Mouse (Mus musculus): Measurements from ENCODE around the gene Atg4c.

DNA sequence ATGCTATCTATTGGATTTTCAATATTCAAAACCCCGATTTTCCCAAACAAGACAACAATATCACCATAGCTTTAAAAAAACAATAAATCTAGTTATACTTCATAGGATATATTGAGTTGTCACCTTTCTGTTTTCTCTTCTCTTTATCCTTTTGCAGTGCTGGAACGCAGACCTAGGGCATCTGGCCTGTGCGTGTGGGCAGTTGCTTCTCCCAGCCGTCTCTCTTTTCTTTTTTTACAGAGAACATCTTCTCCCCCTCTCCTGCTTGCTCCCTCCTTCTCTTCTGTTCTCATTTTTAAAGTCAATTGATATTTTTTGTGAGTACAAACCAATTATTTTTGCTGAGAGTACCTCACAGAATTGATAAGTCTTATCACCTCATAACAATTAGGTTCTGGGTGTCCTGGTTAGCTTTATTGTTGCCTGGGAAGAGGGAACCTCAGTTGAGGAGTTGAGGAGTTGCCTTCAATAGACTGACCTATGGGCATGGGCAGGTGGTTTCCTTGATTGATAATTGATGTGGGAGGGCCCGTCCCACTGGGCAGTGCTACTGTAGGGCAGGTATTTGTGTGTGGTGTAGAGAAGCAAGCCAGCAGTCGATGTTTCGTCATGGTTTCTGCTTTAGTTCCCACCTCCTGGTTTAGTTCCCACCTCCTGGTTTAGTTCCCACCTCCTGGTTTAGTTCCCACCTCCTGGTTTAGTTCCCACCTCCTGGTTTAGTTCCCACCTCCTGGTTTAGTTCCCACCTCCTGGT lies 6.8 kb downstream of the Atg4c start:
- TF ChIP-seq POLR2AphosphoS5 (IDR thresholded peaks at IDR 0.05; ENCODE audit: insufficient replicate concordance, low read depth, low read length) (no peak), CTCF (IDR thresholded peaks at IDR 0.05; ENCODE audit: low read depth, low read length) (no peak)
